19 mouse cellular contexts compared by ENCODE assay signal in the genomic region with DNA sequence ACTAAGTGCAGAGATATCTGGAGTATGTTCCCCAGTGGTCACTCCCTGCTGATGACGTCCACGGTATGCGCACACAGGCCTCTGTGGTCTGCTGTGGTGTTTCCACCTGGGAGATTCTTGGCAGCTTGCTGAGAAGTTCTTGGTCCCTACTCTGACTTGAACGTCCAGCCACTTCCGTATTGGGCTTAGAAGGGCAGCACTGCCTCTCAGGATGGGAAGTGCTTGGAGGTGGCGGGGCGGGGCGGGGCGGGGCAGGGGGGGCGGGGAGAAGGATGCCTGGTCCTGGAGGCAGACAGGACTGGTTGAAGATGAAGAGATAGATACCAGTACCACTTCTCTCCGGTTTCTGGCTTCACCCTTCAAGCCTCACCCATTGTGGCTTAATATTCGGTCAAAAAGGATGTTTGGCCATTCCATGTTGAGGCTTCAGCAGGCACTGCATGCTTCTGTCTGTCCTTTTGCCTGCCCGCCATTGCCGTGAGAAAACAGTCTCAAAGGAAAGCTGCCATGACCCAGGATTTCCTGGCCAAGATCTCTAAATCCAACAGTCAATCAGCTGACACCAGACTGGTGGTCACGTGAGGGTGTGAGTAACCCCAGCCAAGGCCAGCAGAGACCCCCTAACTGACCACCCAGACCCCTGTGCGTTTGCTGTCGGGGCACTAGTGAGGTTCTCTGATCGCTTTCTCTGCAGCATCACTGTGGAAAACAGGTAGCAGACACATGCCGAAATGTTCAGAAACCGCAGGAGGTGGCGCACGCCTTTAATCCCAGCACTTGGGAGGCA. TPM values are rescaled to one million over a fixed set of nuclear protein-coding genes. Genes with fewer than 3 reads are reported as not detected.
DNase-seq lines count a peak whose midpoint lies in the region; ATAC-seq lines count a peak whose summit lies in the region.
"Had no signal": no experiment of that assay in that cellular context is flagged by ENCODE, and none has a peak within 500 bp of the region (broad histone marks: within the 10 kb centered on the region; RNA-seq: fewer than 3 reads in every experiment).

No protein-coding gene starts in this region.

- H3K36me3 ChIP-seq in heart, embryonic 11.5 days (ENCODE audit: control insufficient read depth, insufficient read depth, low read length), result no peaks in the 10 kb centered on the region
- no peaks in the 10 kb centered on the region for H3K36me3 ChIP-seq in lung, embryonic 15.5 days
- H3K36me3 ChIP-seq in limb, embryonic 12.5 days, result no peaks in the 10 kb centered on the region
- H3K36me3 ChIP-seq in stomach, embryonic 15.5 days, result no peaks in the 10 kb centered on the region

- intact Hi-C loops in heart, postnatal 14 days (cut with DNase I), result no loop called here

- H3K9me3 ChIP-seq in heart, embryonic 11.5 days (replicated peaks; ENCODE audit: control insufficient read depth, low read length), result no peaks in the 10 kb centered on the region
- no peaks in the 10 kb centered on the region for H3K9me3 ChIP-seq in lung, embryonic 15.5 days
- H3K9me3 ChIP-seq in limb, embryonic 12.5 days, result no peaks in the 10 kb centered on the region
- no peaks in the 10 kb centered on the region for H3K9me3 ChIP-seq in stomach, embryonic 15.5 days

- no peak for ATAC-seq in heart, embryonic 11.5 days (replicated peaks; ENCODE audit: insufficient number of reproducible peaks, low FRiP score, low TSS enrichment)
- peak; percentile 39 for ATAC-seq in lung, embryonic 15.5 days (ENCODE audit: borderline replicate concordance, extremely low read depth, low FRiP score, low TSS enrichment)
- no peak for ATAC-seq in limb, embryonic 12.5 days (ENCODE audit: insufficient number of reproducible peaks, insufficient read depth, low FRiP score, low TSS enrichment, low read depth)
- ATAC-seq in stomach, embryonic 15.5 days (ENCODE audit: insufficient read depth, low FRiP score, low read depth), result no peak; the same call in 1 of the 2 replicates
- ATAC-seq: forebrain, postnatal 0 days had no signal

- H3K27me3 ChIP-seq in heart, embryonic 11.5 days (ENCODE audit: control insufficient read depth, insufficient read depth, low read length), result no peaks in the 10 kb centered on the region
- H3K27me3 ChIP-seq in lung, embryonic 15.5 days, result no peaks in the 10 kb centered on the region
- H3K27me3 ChIP-seq in limb, embryonic 12.5 days, result peaks cover 8% of the 10 kb centered on the region; the same call in 1 of the 2 replicates
- no peaks in the 10 kb centered on the region for H3K27me3 ChIP-seq in stomach, embryonic 15.5 days (replicated peaks)

- 0 out of 2 replicates have a peak, but pooled peaks cover 3% of the 10 kb centered on the region for H3K4me1 ChIP-seq in heart, embryonic 11.5 days (ENCODE audit: control insufficient read depth, insufficient read depth, low read length)
- H3K4me1 ChIP-seq in lung, embryonic 15.5 days, result no peaks in the 10 kb centered on the region
- peaks cover 8% of the 10 kb centered on the region for H3K4me1 ChIP-seq in limb, embryonic 12.5 days (replicated peaks)
- no peaks in the 10 kb centered on the region for H3K4me1 ChIP-seq in stomach, embryonic 15.5 days

- H3K4me2 ChIP-seq in heart, embryonic 11.5 days, result peak overlapping the region; percentile 47
- H3K4me2 ChIP-seq in lung, embryonic 15.5 days, result no peak overlapping the region
- peak overlapping the region; percentile 24; the same call in 1 of the 2 replicates for H3K4me2 ChIP-seq in limb, embryonic 12.5 days
- 0 out of 2 replicates have a peak overlapping the region, but pooled peaks have one; percentile 19 for H3K4me2 ChIP-seq in stomach, embryonic 15.5 days

- DNase-seq in heart, postnatal 14 days, result no peak
- no peak for DNase-seq in lung, postnatal 36 days
- no peak for DNase-seq in layer of hippocampus, postnatal 10 days (ENCODE audit: low spot score in 2 of 2)
- no peak for DNase-seq in spleen, postnatal 36 days (ENCODE audit: low spot score in 2 of 2)
- DNase-seq: adrenal gland, postnatal 25 days; cerebellum, adult 11 months; forebrain, postnatal 0 days; layer of hippocampus, postnatal 36 days; lung, adult 18-20 months had no signal

- WGBS in heart, embryonic 11.5 days (ENCODE audit: insufficient replicate concordance), result 36% methylated on average over 22 of the region's 22 CpGs
- WGBS in lung, embryonic 15.5 days, result 52% methylated on average over 22 of the region's 22 CpGs
- 47% methylated on average over 22 of the region's 22 CpGs for WGBS in limb, embryonic 12.5 days
- 45% methylated on average over 22 of the region's 22 CpGs for WGBS in stomach, embryonic 15.5 days

- 0 out of 2 replicates have a peak overlapping the region, but pooled peaks have one; percentile 34 for H3K9ac ChIP-seq in heart, embryonic 11.5 days (ENCODE audit: low read depth, low read length)
- no peak overlapping the region for H3K9ac ChIP-seq in lung, embryonic 15.5 days
- H3K9ac ChIP-seq in limb, embryonic 12.5 days (replicated peaks), result no peak overlapping the region
- H3K9ac ChIP-seq in stomach, embryonic 15.5 days, result no peak overlapping the region
- H3K9ac ChIP-seq: forebrain, postnatal 0 days had no signal

- H3K27ac ChIP-seq in heart, embryonic 11.5 days (ENCODE audit: low read depth, low read length), result no peak overlapping the region
- no peak overlapping the region for H3K27ac ChIP-seq in lung, embryonic 15.5 days
- H3K27ac ChIP-seq in limb, embryonic 12.5 days, result no peak overlapping the region
- no peak overlapping the region for H3K27ac ChIP-seq in stomach, embryonic 15.5 days
- H3K27ac ChIP-seq: kidney, postnatal 0 days had no signal

- no peak overlapping the region for H3K4me3 ChIP-seq in heart, embryonic 11.5 days (ENCODE audit: low read depth, low read length)
- H3K4me3 ChIP-seq in lung, embryonic 15.5 days, result no peak overlapping the region
- H3K4me3 ChIP-seq in limb, embryonic 12.5 days (replicated peaks), result 0 out of 2 replicates have a peak overlapping the region, but pooled peaks have one; percentile 1
- no peak overlapping the region for H3K4me3 ChIP-seq in stomach, embryonic 15.5 days (replicated peaks)

RNA-seq across cellular contexts. Expression of a gene that starts 33.1 kb away (rescaled TPM):
- polyA plus RNA-seq in heart, embryonic 11.5 days (2014; fragmentation: Nextera tagmentation; extraction: Ambion mirVana), result 10.9 TPM in 2 replicates
- 10 to 100 TPM; 36.8 to 41.8 TPM for total RNA-seq in heart, postnatal 14 days (2021)
- 5.1 and 7.3 TPM in 2 replicates for polyA plus RNA-seq in lung, embryonic 15.5 days (2015; fragmentation: Nextera tagmentation; extraction: Ambion mirVana)
- 9.5 and 12.1 TPM in 2 replicates for polyA plus RNA-seq in limb, embryonic 12.5 days (2016; fragmentation: Nextera tagmentation; extraction: Ambion mirVana)
- 9.1 and 9.9 TPM in 2 replicates for polyA plus RNA-seq in stomach, embryonic 15.5 days (2015; fragmentation: Nextera tagmentation; extraction: Ambion mirVana)
- total RNA-seq in layer of hippocampus, postnatal 10 days (2021), result 10 to 100 TPM; 31.7 to 31.8 TPM

RNA-seq across cellular contexts. Expression of a gene that starts 46.3 kb away (rescaled TPM):
- not detected in 2 replicates for polyA plus RNA-seq in heart, embryonic 11.5 days (2014; fragmentation: Nextera tagmentation; extraction: Ambion mirVana)
- total RNA-seq in heart, postnatal 14 days (2021), result not detected
- polyA plus RNA-seq in lung, embryonic 15.5 days (2015; fragmentation: Nextera tagmentation; extraction: Ambion mirVana), result not detected in 2 replicates
- not detected in 2 replicates for polyA plus RNA-seq in limb, embryonic 12.5 days (2016; fragmentation: Nextera tagmentation; extraction: Ambion mirVana)
- not detected in 2 replicates for polyA plus RNA-seq in stomach, embryonic 15.5 days (2015; fragmentation: Nextera tagmentation; extraction: Ambion mirVana)
- not detected for total RNA-seq in layer of hippocampus, postnatal 10 days (2021)
- total RNA-seq: adrenal gland, postnatal 25 days; forebrain, postnatal 0 days; heart, postnatal 25 days; layer of hippocampus, postnatal 36 days had no signal
- polyA plus RNA-seq: C2C12; embryonic facial prominence, embryonic 11.5 days; kidney, postnatal 0 days; small intestine, adult 2 months; thymus, postnatal 0 days had no signal
